Comparison of ENCODE assay signal across 20 mouse cellular contexts in genomic region chr13:32535602-32536001, GRCm38 (mm10).
"Had no signal": no experiment of that assay in that cellular context is flagged by ENCODE, and none has a peak within 500 bp of the region (broad histone marks: within the 10 kb centered on the region; RNA-seq: fewer than 3 reads in every experiment).

No protein-coding gene starts in this region.

- H3K4me3 ChIP-seq: limb, embryonic 10.5 days; limb, embryonic 13.5 days; liver, embryonic 12.5 days; liver, embryonic 15.5 days; megakaryocyte, embryonic 14.5 days; midbrain, embryonic 10.5 days; midbrain, embryonic 13.5 days; myocyte; neural tube, embryonic 13.5 days had no signal

- H3K27ac ChIP-seq: kidney, postnatal 0 days; limb, embryonic 10.5 days; limb, embryonic 13.5 days; liver, embryonic 12.5 days; liver, embryonic 15.5 days; midbrain, embryonic 10.5 days; midbrain, embryonic 13.5 days; neural tube, embryonic 13.5 days had no signal

- ATAC-seq: intestine, postnatal 0 days; liver, embryonic 12.5 days; midbrain, embryonic 13.5 days; midbrain, embryonic 16.5 days had no signal

- H3K4me2 ChIP-seq: limb, embryonic 13.5 days; liver, embryonic 12.5 days; liver, embryonic 15.5 days; lung, embryonic 14.5 days; midbrain, embryonic 13.5 days; neural tube, embryonic 13.5 days had no signal

- H3K9me3 ChIP-seq: limb, embryonic 10.5 days; liver, embryonic 12.5 days; liver, embryonic 15.5 days; midbrain, embryonic 10.5 days; midbrain, embryonic 13.5 days; neural tube, embryonic 13.5 days had no signal

- H3K36me3 ChIP-seq: limb, embryonic 10.5 days; limb, embryonic 13.5 days; liver, embryonic 12.5 days; liver, embryonic 15.5 days; midbrain, embryonic 10.5 days; midbrain, embryonic 13.5 days; neural tube, embryonic 13.5 days had no signal

- H3K4me1 ChIP-seq: limb, embryonic 13.5 days; liver, embryonic 12.5 days; liver, embryonic 15.5 days; megakaryocyte, embryonic 14.5 days; midbrain, embryonic 10.5 days; midbrain, embryonic 13.5 days; neural tube, embryonic 13.5 days had no signal

- H3K27me3 ChIP-seq: limb, embryonic 13.5 days; liver, embryonic 12.5 days; liver, embryonic 15.5 days; megakaryocyte, embryonic 14.5 days; midbrain, embryonic 13.5 days; neural tube, embryonic 13.5 days had no signal

- DNase-seq: kidney, adult 2 months; kidney, postnatal 25 days; liver; lung, embryonic 14.5 days; retina, postnatal 1 day; right cerebral cortex, postnatal 25 days; thymus, adult 18-20 months; thymus, postnatal 4 days had no signal

- H3K9ac ChIP-seq: limb, embryonic 13.5 days; liver, embryonic 12.5 days; liver, embryonic 15.5 days; lung, embryonic 14.5 days; midbrain, embryonic 13.5 days; neural tube, embryonic 13.5 days had no signal
